Mouse (Mus musculus) ES-Bruce4 (cell line): ENCODE measurements at regions not wholly inside any gene's neighbourhood (a gene's known extent, or its start where the extent isn't known, plus 50 kb on each side); places are given as distances from the start of the nearest gene placed in this dataset.

Experiments used
- H3K27ac ChIP-seq: 2 replicates; pipeline ENCODE4 v1.5.1; 2012; ENCODE audit warnings: low read length, inconsistent platforms; ENCODE audit not compliant: insufficient read depth
- H3K27me3 ChIP-seq: 2 replicates; pipeline ENCODE4 v1.6.1; 2012; ENCODE audit warnings: mild to moderate bottlenecking, low read length, inconsistent platforms; ENCODE audit not compliant: control insufficient read depth, poor library complexity, insufficient read depth, severe bottlenecking
- H3K36me3 ChIP-seq: 2 replicates; pipeline ENCODE4 v1.6.1; 2012; ENCODE audit warnings: inconsistent platforms, mild to moderate bottlenecking, low read length, moderate library complexity; ENCODE audit not compliant: control insufficient read depth, poor library complexity, insufficient read depth, severe bottlenecking
- H3K4me1 ChIP-seq: one replicate; pipeline ENCODE4 v1.8.1; 2011; ENCODE audit warnings: low read length; ENCODE audit not compliant: control insufficient read depth, insufficient read depth
- H3K4me3 ChIP-seq: 2 replicates; pipeline ENCODE4 v1.5.1; 2011; ENCODE audit warnings: low read depth, mild to moderate bottlenecking, low read length
- H3K9ac ChIP-seq: 2 replicates; pipeline ENCODE4 v1.6.1; 2012; ENCODE audit warnings: low read depth, mild to moderate bottlenecking, inconsistent platforms; ENCODE audit not compliant: poor library complexity, severe bottlenecking
- H3K9me3 ChIP-seq: replicated peaks from 2 replicates; pipeline ENCODE4 v1.6.1; 2012; ENCODE audit warnings: mild to moderate bottlenecking, low read length, inconsistent platforms; ENCODE audit not compliant: control insufficient read depth, poor library complexity, insufficient read depth, severe bottlenecking
- CTCF ChIP-seq: IDR thresholded peaks from one replicate; pipeline ENCODE4 v1.8.1; 2011; ENCODE audit warnings: low read depth, low read length
- EP300 ChIP-seq: IDR thresholded peaks from 2 replicates; pipeline ENCODE4 v1.6.1; 2011; ENCODE audit warnings: low read depth, low read length; ENCODE audit not compliant: insufficient read depth
- POLR2A ChIP-seq: IDR thresholded peaks from one replicate; pipeline ENCODE4 v1.8.1; 2011; ENCODE audit warnings: low read length; ENCODE audit not compliant: insufficient read depth

DNA sequence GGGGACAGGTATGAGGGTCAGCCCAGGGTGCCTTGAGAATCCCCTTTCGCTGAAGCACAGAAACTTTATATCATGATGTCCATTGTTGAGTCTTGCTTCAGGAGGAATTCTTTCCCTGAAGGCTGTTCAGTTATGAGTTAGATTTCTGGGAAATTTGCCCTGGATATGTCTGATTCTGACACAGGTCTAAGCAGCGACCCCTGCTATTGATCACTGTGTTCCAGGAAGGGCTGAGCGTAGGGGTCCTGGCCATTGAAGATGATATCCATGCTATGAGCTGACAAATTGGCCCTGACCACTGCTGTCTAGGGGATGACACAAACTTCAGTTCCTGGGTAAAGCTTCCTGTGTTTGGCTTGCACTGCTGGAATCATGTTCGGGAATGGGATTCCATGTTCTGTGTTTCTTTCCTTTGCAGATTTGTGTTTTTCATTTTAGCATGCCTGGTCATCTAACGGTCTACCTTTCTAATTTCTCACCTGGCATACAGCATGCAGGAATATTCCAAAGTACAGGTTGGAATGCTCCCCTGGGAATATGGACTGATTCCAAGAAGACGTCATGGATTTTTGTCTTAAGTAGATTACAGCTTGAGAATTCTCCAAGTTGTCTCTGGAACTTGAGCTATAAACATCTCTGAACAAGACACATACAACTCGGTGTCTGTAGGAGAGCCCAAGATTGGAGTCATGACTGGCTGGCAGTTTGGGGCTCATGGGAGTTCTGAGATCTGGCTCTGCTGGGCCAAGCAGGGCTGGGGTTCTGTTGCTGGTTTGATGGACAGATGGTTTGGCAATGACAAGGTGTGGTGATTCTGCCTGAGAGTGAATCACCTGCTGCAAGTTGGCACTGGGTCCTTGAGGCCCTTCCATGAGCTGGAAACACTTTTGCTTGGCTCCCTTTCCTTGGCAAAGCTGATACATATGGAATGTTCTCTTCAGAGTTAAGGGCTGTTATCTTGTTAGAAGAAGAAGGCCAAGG lies 104.4 kb downstream of the Ttc32 start:
- TF ChIP-seq POLR2A (no peak), CTCF (no peak), EP300 (no peak)
- Histone ChIP-seq H3K36me3 (no peaks in the 10 kb centered on the region), H3K9ac (no peak overlapping the region), H3K27me3 (no peaks in the 10 kb centered on the region), H3K9me3 (no peaks in the 10 kb centered on the region), H3K4me3 (no peak overlapping the region), H3K4me1 (no peaks in the 10 kb centered on the region), H3K27ac (no peak overlapping the region)

DNA sequence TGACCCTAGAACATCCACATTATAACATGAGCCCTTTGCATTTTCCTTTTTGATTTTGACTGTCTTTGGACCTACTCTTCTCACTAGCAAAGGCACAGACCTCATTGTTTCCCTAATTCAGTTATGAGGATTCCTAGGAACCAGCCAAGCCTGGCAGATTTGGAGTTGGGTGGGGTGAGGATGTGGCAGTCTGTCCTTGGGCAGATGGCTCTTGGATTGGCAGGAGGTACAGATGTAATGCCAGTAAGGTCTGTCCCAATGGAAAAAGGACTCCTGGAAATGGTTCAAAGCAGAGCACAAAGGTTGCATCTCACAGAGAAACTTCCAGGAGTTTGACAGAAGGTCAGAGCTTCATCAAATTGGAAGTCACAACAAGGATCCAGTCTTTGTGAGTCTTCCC lies 121.2 kb downstream of the Ttc32 start:
- no peaks in the 10 kb centered on the region for H3K9me3 ChIP-seq

DNA sequence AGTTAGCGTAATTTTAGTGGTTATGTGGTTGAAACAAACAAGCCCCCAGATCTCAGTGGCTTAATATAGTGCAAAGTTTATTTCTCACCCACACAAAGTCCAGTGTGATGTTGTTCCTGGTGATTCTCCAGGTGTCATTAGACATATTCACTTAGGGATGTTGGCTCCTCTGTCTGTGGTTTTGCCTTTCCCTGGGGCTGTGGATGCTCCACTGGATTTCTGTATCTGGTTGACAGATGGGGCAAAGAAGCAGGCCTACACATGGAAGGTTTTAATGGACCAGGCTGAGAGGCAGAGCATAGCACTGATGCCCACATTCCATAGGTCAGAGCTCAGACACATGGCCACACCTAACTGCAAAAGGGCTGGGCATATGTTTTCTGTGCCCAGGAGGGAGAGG lies 121.6 kb downstream of the Ttc32 start:
- TF ChIP-seq EP300: no peak
- no peak for TF ChIP-seq POLR2A
- no peak for TF ChIP-seq CTCF
- Histone ChIP-seq H3K27me3 (no peaks in the 10 kb centered on the region), H3K4me3 (no peak overlapping the region), H3K36me3 (no peaks in the 10 kb centered on the region), H3K4me1 (no peaks in the 10 kb centered on the region), H3K27ac (no peak overlapping the region), H3K9me3 (no peaks in the 10 kb centered on the region), H3K9ac (no peak overlapping the region)

More for the DNA sequence above, 121.2 kb downstream of the Ttc32 start:
- no peak overlapping the region for H3K4me3 ChIP-seq
- TF ChIP-seq POLR2A (no peak), EP300 (no peak), CTCF (no peak)
- H3K4me1 ChIP-seq: no peaks in the 10 kb centered on the region
- H3K36me3 ChIP-seq: no peaks in the 10 kb centered on the region
- H3K9ac ChIP-seq: no peak overlapping the region
- H3K27me3 ChIP-seq: no peaks in the 10 kb centered on the region
- no peak overlapping the region for H3K27ac ChIP-seq

DNA sequence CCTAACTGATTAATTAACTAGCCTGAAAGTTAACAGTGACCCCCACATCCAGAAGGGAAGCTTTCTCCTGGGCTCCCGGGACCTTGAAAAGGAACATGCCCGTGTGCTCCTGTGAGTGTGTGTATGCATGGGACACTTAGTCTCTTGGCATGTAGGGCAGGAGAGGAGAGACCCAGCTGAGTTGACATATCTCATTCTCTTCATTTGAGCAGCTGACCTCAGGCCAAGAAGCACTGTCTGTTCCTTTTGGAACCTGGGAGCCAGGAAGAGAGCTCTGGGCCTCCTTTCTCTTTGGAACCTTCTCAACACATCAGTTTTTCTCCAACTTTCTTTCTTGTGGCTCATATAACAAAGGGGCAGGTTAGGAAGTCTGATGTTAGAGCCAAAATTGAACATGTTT lies 124.7 kb downstream of the Ttc32 start:
- TF ChIP-seq EP300 (no peak), CTCF (no peak), POLR2A (no peak)

DNA sequence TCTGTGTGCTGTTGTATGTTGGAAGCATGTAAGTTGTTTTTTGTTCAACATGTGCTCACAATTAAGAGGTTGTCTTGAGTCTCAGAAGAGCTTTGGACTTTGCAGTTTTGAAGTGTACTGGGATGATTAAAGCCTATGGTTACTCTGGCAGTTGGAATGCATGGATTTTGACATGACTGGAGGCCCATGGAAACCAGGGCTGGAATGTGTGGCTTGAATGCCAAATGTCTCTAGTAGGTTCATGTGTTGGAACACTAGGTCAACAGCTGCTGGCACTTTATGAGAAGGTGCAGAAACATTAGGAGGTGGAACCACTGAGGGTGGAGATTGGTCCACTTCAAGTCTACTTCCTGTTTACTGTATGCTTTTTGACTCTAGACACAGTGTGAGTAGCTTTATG lies 127.0 kb downstream of the Ttc32 start:
- Histone ChIP-seq H3K4me1 (no peaks in the 10 kb centered on the region), H3K9me3 (no peaks in the 10 kb centered on the region), H3K27ac (no peak overlapping the region), H3K4me3 (no peak overlapping the region), H3K27me3 (no peaks in the 10 kb centered on the region), H3K36me3 (no peaks in the 10 kb centered on the region), H3K9ac (no peak overlapping the region)
- TF ChIP-seq CTCF: no peak
- no peak for TF ChIP-seq EP300
- no peak for TF ChIP-seq POLR2A

More for the DNA sequence above, 124.7 kb downstream of the Ttc32 start:
- H3K27ac ChIP-seq: no peak overlapping the region
- no peaks in the 10 kb centered on the region for H3K4me1 ChIP-seq
- H3K9ac ChIP-seq: no peak overlapping the region
- no peak overlapping the region for H3K4me3 ChIP-seq
- no peaks in the 10 kb centered on the region for H3K27me3 ChIP-seq
- H3K36me3 ChIP-seq: no peaks in the 10 kb centered on the region
- H3K9me3 ChIP-seq: no peaks in the 10 kb centered on the region

DNA sequence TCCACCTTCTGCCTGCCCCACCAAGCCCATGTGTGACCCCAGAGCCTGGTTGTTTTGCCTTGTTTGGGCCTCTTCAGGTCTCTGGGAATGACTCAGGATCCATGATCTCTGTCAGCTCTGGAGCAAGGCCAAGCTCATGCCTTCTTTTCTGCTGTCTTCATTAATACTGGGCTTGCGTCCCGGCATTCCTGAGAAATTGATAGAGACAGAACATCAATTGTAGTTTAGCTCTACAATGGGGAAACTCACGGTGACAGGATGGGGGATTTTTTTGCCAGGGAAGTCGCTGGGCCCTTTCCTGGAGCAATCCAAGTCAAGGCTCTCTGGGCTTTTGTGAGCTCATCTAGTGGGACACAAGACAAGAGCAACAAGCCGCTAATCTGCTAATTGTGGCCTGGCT lies 129.0 kb downstream of the Ttc32 start:
- Histone ChIP-seq H3K27ac (no peak overlapping the region), H3K9ac (no peak overlapping the region), H3K4me3 (no peak overlapping the region), H3K27me3 (no peaks in the 10 kb centered on the region), H3K9me3 (no peaks in the 10 kb centered on the region), H3K36me3 (no peaks in the 10 kb centered on the region), H3K4me1 (no peaks in the 10 kb centered on the region)
- TF ChIP-seq POLR2A (no peak), EP300 (no peak), CTCF (no peak)
